Mouse (Mus musculus) layer of hippocampus, adult 9-11 months (tissue): ENCODE data around the gene Zdhhc8.
A peak's percentile ranks its signal among the peaks of the same experiment; 100 is the strongest.

Experiments
- DNase-seq: peaks from one replicate; pipeline ENCODE4 v3.0.0; 2022

The Zdhhc8 gene

DNA sequence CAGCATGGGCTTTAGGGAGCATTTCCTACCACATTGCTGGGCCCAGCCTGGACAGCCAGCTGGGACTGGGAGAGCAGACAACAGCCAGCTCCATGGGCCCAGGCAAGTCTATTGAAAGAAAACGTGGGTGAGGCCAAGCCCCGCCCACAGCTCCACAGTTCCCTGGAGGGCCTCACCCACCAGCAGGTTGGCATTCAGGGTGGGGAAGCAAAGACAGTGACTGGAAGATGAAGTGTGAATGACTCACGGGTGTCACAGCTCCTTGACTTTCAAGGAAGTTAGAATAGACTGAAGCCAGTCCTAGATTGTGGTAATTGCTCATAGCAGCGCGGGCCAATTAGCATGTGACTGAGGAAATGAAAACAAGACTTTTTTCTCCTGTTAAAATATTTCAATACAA is 39.9 kb downstream of the Zdhhc8 start:
- DNase-seq: peak; percentile 75

DNA sequence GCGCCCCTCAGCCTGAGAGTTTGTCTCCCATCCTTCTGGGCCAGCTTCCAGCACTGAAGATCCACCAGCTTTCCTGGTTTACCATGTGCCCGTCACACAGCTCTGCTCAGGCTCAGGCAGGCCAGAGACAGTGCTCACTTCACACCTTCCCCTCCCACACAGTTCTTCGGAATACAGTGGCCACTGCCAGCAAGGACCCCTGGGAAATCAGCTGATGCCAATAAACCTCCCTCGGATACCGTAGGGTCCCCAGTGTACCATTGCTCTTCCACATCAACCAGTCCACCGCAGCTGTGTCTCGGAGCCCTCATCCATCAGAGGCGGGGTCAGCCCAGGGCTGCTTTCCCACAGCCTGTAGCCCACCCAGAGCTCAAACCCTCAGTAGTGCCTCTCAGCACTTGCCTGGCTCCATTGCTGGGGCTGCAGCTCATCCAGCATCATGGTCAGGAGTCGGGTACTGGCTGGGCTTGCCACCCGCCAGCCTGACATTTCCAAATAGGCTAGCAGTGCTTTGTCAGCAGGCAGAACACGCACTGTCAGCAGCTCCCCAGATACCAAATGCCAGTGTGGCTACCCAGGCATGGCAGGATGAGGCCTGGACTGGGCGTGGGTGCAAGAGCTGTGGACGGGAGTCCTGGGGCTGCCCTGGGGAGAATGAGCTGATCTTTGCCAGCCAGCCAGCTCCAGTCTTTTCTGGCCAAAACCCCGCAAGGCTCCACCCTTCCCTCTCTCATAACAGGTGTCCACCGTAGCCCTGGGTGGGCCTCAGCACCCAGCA is 40.5 kb downstream of the Zdhhc8 start:
- DNase-seq: peak; percentile 55

DNA sequence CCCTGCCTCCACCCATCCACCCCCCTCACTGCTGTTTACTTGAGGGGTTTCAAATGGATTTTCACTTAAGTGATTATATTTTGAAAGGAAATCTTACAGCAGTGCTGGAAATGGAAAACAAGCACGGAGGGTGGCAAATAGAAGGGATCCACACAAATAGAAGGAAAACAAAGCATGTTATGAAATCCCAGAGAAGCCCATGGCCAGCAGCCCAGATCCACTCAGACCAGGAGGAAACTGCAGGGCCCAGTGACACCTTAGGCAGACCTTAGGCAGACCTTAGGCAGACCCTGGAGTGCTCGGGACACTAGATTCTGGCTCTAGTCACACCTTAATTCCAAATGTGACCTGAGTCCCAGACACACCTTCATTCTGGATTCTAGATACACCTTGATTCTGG is 43.9 kb downstream of the Zdhhc8 start:
- DNase-seq: no peak

DNA sequence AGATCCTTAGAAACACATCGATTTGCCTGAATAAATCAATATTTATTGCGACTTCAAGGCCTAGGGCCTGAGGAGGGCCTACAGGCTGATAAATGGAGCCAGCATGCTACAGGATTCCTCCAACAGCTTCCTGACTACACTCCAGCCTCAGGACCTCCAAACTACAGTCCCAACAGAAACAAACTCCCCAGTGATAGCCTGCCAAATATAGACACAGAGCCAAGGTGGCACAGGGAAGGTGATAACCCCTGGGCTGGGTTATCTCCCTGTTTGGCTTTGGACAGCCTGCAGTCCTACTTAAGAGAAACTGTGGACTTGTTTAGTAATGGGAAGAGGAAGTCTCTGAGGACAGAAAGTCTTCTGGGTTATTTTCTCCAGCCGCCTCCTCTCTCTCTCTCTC is 47.7 kb downstream of the Zdhhc8 start:
- DNase-seq: no peak

DNA sequence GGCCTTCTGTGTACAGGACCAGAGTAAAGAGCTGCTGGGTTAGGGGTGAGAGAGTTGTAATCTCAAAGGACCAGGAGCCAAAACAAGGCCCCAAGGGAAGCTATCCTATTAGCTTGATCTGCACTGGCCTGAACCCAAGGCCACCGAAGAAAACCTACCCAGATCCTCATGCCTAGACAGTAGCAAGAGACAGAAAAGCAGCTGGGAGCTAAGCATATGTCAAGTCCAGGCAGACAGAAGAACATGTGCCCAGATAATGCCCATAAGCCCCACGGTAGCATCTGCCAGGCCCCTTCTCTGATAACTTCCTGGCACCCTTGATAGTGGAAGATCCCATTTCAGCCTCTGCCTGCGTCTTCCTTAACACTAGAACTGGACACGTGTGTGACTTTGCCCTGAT is 48.1 kb downstream of the Zdhhc8 start:
- DNase-seq: no peak

DNA sequence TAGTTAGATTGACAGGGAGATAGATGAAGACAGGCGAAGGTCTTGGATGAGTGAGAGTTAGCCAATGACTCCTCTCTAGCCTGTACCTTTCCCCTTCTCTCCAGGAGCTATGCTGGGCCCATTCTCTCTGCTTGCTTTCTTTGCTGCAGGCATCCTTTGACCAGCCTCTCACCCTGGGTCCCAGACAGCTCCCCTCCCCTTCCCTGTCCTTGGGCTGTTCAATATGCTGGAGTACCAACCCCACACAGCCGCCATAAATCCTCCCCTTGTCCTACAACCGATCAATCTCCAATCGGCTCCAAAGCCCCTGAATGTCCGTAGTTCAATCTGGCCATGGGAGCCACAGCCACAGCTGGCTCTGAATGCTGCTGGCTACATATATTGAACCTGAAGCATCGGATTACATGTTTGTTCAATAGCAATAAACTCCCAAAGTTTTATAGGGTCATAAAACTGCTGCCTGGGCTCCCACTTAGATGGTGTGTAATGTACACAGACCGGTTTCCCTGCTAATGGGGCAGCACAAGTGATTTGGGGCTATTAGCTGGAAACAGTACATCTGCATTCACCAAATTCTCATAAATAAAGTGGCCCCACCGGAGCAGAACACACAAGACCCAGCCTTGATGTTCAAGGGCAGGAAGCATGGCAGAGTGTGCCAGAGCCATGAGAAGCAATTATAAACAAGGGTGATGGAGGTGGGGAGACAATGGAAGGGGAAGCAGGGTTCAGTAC is 49.1 kb downstream of the Zdhhc8 start:
- no peak for DNase-seq

DNA sequence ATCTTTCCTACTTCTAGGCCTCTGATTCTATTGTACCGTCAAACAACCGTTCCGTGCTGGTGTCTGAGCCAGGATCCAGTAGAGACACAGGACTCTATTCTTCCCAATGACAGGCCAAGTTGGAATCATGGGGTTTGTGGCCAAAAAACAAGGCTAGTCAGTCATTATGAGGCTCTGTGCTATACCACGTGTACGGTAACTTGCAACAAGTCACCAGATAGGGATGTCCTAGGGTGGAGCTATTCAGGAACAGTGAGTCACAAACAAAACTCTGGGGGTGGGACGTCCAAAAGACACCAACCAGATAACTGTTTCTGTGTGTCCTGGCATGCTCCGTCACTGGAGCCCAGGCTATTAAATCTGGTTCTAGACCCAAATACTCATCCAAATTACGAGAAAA is 52.2 kb downstream of the Zdhhc8 start:
- DNase-seq: no peak

DNA sequence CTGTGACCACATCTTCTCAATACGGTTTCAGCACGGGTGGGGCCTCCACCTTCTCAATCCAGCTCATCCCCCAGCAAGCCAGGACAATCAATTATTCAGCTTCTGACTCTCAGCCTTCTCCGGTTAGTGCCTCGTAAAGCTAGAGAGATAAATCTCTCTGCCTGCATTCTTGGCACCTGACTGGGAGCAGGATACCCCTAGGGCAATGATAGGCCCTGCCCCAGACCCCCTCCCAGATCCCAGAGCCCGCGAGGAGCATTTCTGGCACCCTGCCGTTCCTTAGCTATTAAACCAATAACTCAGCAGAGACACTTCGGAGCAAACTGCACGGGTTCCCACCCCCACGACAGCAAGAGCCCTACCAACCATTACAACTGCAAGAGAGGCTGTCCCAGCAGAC is 53.5 kb downstream of the Zdhhc8 start:
- DNase-seq: no peak

DNA sequence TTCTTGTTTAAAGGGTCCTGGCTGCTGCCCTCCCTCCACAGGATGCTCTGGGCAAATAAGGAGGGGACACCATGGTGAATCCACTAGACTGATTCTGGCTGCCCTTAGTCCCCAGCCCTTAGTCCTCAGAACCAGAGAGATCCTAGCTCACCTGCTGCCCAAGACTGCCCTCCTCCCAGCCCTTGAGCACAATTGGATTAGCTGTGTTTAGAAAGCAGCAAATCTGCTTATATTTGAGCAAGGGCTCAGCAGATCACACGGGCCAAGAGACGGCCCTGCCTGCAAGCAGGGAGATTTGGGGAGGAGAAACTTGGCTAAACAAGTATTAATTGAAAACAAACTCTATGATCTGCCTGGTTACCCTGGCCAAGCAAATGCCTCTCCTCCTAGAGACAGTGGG is 55.3 kb downstream of the Zdhhc8 start:
- DNase-seq: no peak

DNA sequence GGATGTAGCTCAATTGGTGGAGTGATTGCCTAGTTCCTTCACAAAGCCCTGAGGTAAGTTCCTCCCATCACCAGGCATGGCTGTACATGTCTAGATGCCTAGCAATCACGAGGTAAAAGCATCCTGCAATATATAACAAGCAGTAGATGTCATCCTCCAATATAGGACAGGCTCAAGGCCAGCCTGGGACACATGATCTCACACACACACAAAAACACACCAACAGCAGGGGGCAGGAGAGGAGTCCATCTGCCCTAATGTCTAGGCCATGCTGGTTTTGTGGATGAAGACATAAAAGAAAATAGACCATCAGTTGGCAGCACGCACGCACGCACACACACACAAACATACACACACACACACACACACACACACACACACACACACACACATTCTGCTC is 58.2 kb downstream of the Zdhhc8 start:
- no peak for DNase-seq

DNA sequence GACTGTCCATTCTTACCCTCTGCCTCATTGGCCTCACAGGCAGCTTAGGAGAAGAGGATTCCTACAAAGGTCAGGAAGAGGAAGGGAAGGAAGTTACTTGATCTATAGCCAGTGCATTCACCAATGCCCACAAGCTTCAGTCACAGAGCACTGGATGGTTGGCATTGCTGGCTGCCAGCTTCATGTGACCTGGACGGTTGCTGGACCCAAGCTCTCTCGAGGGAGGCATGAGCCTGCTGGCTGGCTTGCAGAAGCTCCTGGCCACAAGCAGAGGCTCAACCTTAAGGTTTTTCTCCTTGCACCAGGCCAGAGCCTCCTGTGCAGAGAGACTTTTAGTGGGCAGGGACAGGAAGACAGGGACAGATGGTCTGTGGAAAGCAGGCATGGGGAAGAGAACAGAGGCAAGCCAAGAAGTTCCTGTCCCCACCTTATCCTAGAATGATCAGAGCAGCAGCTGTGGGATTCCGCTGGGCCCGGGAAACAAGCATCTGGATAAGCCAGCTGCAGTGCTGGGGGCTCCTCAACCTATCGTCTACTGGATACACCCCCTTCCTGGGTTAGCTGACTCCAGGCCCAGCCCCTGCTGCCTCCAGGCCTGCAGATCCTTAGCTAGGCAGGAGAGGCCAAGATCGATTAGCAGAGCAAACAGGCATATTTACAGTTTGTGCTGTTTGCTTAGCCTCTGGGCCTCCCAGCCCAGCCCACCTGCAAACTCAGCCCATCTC is 59.0 kb downstream of the Zdhhc8 start:
- no peak for DNase-seq

DNA sequence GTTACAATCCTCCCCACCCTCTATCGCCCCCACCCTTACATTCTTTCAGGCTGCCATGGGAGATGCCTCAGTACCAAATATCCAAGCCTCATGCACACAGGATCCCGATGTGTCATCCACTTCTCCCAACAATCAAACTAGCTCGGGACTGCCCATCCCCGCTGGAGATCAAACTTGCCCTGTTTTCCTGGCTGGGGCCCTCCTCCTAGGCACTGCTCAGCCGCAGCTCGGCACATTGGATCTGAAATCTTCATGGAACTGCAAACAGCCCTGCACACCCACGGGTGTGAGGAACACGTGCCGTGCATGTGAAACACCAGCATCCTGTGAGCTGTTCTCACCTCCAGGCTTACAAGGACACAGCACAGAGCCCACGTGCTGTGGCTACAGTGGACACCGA is 61.1 kb downstream of the Zdhhc8 start:
- peak; percentile 72 for DNase-seq

DNA sequence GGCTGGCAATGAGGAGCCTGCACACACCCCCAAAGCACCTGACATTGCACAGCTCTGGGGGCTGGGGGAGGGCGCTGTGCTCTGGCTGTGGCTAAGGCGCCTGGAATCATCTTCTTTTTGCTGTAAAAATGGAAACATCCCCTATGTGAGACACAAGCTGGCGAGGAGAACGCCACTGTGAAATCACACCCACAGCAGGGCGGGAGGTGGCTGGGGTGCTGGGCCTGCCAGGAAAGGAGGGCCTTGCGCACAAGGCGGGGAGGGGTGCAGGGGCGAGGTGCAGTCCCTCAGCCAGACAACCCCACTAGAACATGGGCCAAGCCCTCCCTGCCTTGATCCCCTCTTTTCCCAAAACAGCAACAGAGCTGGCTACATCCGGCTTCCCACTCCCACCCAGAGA is 61.7 kb downstream of the Zdhhc8 start:
- DNase-seq: peak; percentile 83

DNA sequence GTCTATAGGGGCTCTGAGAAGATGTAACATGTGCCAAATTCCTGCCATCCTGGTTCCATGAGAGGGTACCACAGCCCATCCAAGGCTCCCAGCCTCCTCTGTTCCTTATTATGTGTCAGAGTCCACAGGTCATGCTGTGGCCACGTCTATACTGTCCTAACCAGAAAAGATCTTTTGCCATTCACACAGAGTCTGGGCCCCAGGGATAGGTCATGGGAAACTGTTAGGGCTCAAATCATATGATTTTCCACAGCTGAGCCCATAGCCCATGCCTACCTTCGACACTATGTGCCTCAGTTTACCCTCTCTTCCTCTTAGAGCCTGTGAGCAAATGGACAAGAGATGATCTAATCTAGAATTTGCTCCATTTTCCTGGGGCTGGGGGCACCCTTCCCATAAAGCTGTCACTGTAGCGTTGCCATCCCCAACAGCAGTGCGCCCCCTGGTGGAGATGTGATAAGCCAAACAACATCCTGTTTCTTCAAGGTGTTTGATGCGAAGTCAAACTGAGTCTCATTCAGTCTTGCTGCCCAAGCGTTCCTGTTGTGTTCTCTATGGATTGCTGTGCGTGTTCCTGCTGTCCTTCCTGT is 62.6 kb downstream of the Zdhhc8 start:
- DNase-seq: peak; percentile 70
